Mouse (Mus musculus): Measurements from ENCODE around the gene Traf5.
A peak's percentile ranks its signal among the peaks of the same experiment; 100 is the strongest.

Traf5 gene

DNA sequence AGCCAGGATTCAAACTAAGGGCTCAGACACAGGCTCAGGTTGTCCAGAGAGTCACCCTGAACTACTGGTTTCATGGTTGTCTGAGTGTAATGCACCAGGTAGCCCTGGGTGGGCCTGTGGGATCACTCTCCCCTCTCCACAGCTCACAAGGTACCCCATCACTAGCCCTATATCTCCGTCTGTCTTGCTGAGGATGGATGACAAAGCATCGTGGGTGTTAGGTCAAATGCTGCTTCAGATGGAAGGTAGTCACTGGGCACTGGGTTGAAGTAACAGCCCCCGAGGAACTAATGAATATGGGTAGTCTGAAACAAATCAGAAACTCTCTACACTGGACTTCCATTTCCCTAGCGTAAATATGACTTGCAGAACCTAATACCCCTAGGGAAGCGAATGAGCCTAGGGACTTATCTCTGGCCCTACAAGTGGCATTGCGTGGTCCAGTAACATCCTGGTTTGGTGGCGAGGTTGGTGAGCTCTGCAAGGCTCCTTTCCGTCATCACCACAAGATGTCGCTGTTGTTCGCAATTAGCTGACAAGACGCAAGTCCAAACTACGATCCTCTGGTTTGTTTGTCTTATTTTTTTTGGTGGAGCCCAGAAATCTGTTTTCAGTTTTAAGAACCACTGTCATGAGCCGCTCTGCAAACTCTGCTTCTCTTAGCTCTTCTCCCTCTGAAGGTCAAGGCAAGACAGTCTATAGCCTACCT, 127.4 kb downstream of the Traf5 start:
- DNase-seq (ENCODE audit: low spot score) = peak; percentile 83

DNA sequence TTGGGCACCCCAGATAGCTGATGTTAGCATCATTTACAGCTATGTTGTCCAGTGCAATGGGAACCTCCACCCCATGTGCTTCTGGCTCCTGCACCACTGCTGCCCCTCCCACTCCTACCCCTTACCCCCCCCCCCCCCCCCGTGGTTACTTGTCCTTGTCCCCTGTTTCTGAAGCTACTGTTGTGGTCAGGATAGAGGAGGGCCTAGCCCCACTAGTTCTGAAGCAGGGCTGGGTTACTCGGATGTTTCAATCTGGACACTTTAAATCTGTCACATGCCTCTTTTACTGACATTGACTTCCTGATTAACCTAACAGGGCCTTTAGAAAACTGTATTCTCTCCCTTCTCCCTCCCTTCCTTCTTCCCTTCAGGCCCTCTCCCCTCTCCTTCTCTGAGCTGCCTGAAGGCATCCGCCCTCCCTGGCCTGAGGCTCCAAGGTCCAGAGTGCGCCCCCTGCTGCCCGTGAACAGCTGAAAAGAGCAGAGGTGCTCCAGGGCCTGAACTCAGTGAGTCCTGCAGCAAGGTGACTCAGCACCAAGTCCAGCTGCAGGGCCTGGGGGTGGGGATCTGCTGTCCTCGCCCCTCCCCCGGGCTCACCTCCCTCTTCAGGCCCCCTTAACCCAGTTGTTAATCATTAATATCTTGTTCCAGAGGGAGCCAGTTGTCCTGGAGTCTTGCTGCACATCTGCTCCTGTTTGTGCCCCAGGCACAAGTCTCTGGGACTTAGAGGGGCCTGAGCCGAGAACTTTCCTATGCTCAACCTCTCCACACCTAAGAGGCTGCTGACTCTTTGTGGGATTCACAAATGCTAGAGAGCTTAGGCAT, 128.2 kb downstream of the Traf5 start:
- DNase-seq (ENCODE audit: low spot score) = peak; percentile 96

GRCm38 (mm10) chr1:191963413-191963812, 128.9 kb downstream of the Traf5 start:
- DNase-seq (ENCODE audit: low spot score) = no peak

GRCm38 (mm10) chr1:191960946-191961345, 131.4 kb downstream of the Traf5 start:
- no peak for DNase-seq (ENCODE audit: low spot score)

GRCm38 (mm10) chr1:191957321-191957720, 135.0 kb downstream of the Traf5 start:
- DNase-seq (ENCODE audit: low spot score) = no peak

DNA sequence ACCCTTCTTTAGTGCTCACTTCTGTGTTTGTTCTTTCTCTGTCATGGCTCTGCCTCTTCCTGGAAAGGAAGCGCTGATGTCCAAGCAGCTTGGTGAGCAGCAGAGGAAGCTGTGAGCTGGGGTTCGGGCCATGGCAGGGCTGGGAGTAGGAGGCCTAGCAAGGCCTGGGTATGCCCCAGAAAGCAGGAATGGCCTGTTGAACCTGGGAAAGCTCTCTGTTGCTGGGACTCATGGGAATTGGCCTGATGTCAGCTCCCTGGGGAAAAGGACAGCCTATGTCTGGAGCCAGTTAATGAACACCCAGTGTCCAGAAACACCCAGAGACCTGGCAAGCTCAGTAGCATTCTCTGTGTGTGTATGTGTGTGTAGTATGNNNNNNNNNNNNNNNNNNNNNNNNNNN, 135.5 kb downstream of the Traf5 start:
- DNase-seq (ENCODE audit: low spot score) = no peak

DNA sequence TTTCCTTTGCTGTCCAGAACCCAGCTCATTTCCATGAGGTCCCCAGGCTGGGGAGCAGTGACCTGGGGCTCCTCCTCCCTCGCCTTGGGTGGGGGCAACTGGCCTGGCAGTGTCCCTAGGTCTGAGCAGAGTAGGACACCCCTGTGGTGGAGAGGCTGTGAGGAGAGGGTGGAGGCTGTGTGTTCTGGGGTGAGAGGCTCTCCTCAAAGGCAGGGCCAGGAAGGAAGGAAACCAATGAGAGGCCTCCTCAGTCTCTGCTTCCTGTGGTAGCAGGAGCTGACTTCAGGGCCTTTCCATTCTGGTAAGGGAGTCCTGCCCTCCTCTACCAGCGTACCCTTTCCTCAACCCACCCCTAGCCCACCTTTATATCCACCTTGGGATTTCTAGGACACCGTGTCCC, 136.1 kb downstream of the Traf5 start:
- DNase-seq (ENCODE audit: low spot score) = no peak

GRCm38 (mm10) chr1:191955101-191955500, 137.3 kb downstream of the Traf5 start:
- DNase-seq (ENCODE audit: low spot score) = no peak

DNA sequence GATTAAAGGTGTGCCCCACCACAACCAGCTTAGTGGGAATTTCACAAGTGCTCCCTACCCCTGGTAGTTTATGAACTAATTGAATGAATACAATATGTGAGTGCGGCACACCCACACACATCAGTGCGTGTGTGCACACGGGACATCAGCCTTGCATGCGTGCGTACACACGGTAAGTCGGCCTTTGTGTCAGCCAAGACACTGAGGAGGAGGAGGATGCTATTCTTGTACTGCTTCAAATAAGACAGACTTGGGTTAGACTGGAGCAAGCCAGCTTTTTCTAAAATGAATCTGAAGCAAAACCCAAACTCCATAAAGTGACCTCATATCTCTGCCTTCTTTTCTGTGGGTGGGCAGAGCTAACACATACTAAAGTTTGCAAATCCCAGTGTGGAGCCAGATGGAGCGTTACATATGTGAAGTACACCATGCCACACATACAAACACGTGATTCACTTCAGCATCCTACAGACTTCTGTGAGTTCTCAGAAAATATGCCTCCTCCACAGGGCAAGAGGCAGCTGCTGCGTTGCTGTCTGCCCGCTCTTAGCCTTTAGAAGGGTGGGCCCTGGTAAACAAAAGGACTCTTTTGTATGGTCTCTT, 139.5 kb downstream of the Traf5 start:
- no peak for DNase-seq (ENCODE audit: low spot score)

DNA sequence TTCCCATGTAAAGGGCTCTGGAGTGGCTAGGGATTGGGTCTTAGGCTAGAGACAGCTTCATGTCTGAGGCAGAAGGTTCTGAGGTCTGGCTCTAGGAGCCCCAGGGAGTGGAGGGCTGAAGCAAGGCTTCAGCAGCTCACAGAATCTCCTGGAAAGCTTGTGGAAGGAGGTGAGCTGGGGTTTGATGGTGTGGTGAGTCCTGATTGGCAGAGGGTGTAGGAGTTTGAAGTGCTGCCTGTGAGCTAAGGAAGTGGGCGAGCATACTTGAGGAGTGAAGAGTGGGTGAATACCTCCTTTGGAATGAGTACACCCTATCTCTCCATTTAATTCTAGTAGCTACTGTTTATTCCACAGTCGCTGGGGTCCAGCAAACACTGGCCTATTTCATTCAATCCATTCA, 141.7 kb downstream of the Traf5 start:
- no peak for DNase-seq (ENCODE audit: low spot score)

DNA sequence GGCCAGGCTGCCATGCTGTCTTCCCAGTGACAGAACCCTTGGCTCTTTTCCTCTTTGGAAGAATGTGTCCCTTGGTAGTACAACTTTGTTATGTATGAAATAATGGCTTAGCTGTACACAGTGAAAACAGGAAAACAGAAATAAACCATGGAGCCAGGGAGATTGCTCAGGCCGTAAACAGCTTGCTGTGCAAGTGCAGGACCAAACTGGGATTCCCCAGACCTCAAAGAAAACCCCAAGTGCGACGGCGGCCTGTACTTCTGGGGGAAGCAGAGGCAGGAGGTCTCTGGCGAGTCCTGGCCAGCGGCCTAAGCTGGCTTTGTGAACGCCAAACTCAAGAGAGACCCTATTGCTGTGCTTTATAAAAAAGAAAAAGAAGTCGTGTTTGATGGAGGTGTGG, 143.8 kb downstream of the Traf5 start:
- no peak for DNase-seq (ENCODE audit: low spot score)

GRCm38 (mm10) chr1:191947796-191948195, 144.6 kb downstream of the Traf5 start:
- no peak for DNase-seq (ENCODE audit: low spot score)

Data from testis, postnatal 10 days (tissue).